Mouse (Mus musculus) lung, postnatal 0 days (tissue): ENCODE results near the gene Olfr329-ps. TPM values are rescaled to one million over a fixed set of nuclear protein-coding genes. Genes with fewer than 3 reads are reported as not detected.

ENCODE experiments used
- ATAC-seq: fragments of 200-750 bp; cut with Nextera tagmentation; 2 replicates; pipeline ENCODE4 v1.8.0; 2017; ENCODE audit warnings: moderate library complexity
- DNase-seq: peaks from one replicate; pipeline ENCODE4 v3.0.0-alpha.2; 2016; ENCODE audit warnings: low spot score
- H3K27ac ChIP-seq: fragments of 300-500 bp; sonication (generic); 2 replicates; pipeline ENCODE4 v1.5.1; 2014; ENCODE audit warnings: antibody characterized with exemption, mild to moderate bottlenecking, low read length, mixed read lengths
- H3K27me3 ChIP-seq: fragments of 300-500 bp; sonication (generic); replicated peaks from 2 replicates; pipeline ENCODE4 v1.6.1; 2014; ENCODE audit warnings: low read length, mixed read lengths; ENCODE audit not compliant: insufficient read depth
- H3K36me3 ChIP-seq: fragments of 300-500 bp; sonication (generic); 2 replicates; pipeline ENCODE4 v1.6.1; 2014; ENCODE audit warnings: low read length, mixed read lengths; ENCODE audit not compliant: insufficient read depth
- H3K4me1 ChIP-seq: fragments of 300-500 bp; sonication (generic); 2 replicates; pipeline ENCODE4 v1.6.1; 2014; ENCODE audit warnings: antibody characterized with exemption, low read depth, low read length, mixed read lengths; ENCODE audit not compliant: insufficient read depth
- H3K4me2 ChIP-seq: fragments of 300-500 bp; sonication (generic); replicated peaks from 2 replicates; pipeline ENCODE4 v1.6.1; 2014; ENCODE audit warnings: low read depth, mild to moderate bottlenecking, low read length, moderate library complexity, mixed read lengths
- H3K4me3 ChIP-seq: fragments of 300-500 bp; sonication (generic); 2 replicates; pipeline ENCODE4 v1.5.1; 2014; ENCODE audit warnings: low read depth, low read length
- H3K9ac ChIP-seq: fragments of 300-500 bp; sonication (generic); replicated peaks from 2 replicates; pipeline ENCODE4 v1.6.1; 2014; ENCODE audit warnings: low read depth, mild to moderate bottlenecking
- H3K9me3 ChIP-seq: fragments of 300-500 bp; sonication (generic); 2 replicates; pipeline ENCODE4 v1.6.1; 2016; ENCODE audit warnings: low read length, mixed read lengths
- CTCF ChIP-seq: IDR thresholded peaks from 2 replicates; pipeline ENCODE4 v1.5.1; 2016; ENCODE audit warnings: antibody characterized with exemption, mild to moderate bottlenecking
- EP300 ChIP-seq: IDR thresholded peaks from 2 replicates; pipeline ENCODE4 v1.6.1; 2016; ENCODE audit warnings: antibody characterized with exemption, mild to moderate bottlenecking, control low read depth
- WGBS: fragments of 180-500 bp; shearing (Covaris S2); extraction: QIAGEN DNeasy Blood & Tissue Kit; methylation state at CpG from one replicate; pipeline ENCODE4 v1.1.7; 2014; 5-methylcytosine and 5-hydroxymethylcytosine counted together
- polyA plus RNA-seq: library from polyadenylated mRNA; unstranded; fragments of >200 nt; fragmentation: Nextera tagmentation; extraction: Ambion mirVana; gene quantifications from 2 replicates; pipeline ENCODE4 v1.2.1, GENCODE M21; 2015

The Olfr329-ps gene
- polyA plus RNA-seq, 1 experiment from 2014 or later: not detected

DNA sequence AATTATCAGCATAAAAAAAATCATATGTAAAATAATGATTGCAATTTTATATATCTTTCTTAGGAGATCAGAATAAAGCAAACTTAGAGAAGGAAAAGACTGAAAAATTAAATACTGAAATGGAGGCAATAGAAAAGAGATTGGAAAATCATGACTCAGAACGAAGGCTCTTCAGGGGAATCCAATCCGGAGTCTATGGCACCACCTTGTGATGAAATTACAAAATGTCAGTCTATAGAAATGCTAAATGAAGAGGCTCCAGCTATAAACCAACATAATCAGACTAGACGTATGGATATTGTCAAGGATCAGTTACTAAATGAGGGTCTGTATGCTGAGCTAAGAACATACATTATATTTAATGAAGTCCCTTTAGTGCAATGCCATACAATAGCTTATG is 46.9 kb downstream of the Olfr329-ps start:
- 43% methylated on average over 3 of the region's 3 CpGs for WGBS
- H3K4me2 ChIP-seq: no peak overlapping the region
- ATAC-seq (no peak), DNase-seq (peak; percentile 43)
- no peaks in the 10 kb centered on the region for H3K27me3 ChIP-seq
- H3K36me3 ChIP-seq: no peaks in the 10 kb centered on the region
- H3K4me1 ChIP-seq: no peaks in the 10 kb centered on the region
- H3K9ac ChIP-seq: no peak overlapping the region
- no peak overlapping the region for H3K27ac ChIP-seq
- H3K9me3 ChIP-seq: no peaks in the 10 kb centered on the region
- H3K4me3 ChIP-seq: no peak overlapping the region
- peak; percentile 45 for TF ChIP-seq CTCF
- no peak for TF ChIP-seq EP300

DNA sequence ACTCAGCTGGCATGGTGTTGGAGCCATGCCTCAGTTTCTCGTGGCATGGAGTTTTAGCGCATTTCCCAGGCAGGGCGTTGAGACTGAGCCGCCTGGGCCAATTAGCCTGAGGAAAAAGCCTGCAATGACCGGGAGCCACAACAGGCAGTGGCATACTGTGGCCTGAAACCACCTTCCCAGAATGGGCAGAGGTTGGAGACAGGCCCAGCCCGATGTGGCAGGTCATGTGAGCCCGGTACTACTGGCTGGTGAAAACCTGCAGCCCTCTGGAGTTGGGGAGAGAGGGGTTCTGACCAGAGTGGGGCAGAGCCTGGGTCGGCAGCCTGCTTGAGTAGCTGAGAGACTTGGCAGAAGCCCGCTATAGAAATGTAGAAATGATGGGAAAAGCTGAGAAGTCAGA is 47.5 kb downstream of the Olfr329-ps start:
- Histone ChIP-seq H3K9ac (no peak overlapping the region), H3K4me3 (no peak overlapping the region), H3K27me3 (no peaks in the 10 kb centered on the region), H3K9me3 (no peaks in the 10 kb centered on the region), H3K27ac (no peak overlapping the region), H3K4me1 (no peaks in the 10 kb centered on the region), H3K36me3 (no peaks in the 10 kb centered on the region), H3K4me2 (no peak overlapping the region)
- ATAC-seq (no peak), DNase-seq (no peak)
- 78% methylated on average over 9 of the region's 9 CpGs for WGBS
- TF ChIP-seq CTCF (no peak), EP300 (no peak)

DNA sequence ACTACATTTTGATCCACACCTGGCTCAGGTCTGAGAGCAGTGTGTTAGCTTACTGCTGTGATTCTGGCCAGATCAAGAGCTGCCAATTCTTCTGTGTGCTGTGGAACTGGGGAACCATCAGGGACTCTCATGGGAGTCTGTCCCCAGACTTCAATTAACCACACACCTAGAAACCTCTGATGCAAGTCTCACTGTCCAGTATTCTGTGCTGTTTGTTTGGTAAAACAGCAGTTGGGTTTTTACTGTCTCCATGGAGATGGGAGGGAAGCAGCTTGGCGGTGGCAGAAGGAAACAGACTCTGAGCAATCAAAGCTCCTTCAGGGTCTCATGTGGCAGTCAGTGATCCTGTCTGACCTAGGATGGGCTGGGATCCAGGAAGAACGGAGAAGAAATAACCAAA is 53.8 kb downstream of the Olfr329-ps start, which contains the start of gene Olfr332:
Gene Olfr332, minus strand, starts transcription at position 101 of the 400 bp plus-strand sequence.
- no peak within 1 kb of the TSS for H3K4me2 ChIP-seq
- H3K4me1 ChIP-seq: no peaks in the 10 kb centered on the region
- no peak within 1 kb of the TSS for H3K27ac ChIP-seq
- no peaks in the 10 kb centered on the region for H3K9me3 ChIP-seq
- no peak within 1 kb of the TSS for H3K4me3 ChIP-seq
- H3K36me3 ChIP-seq: no peaks in the 10 kb centered on the region
- TF ChIP-seq EP300 (no peak), CTCF (no peak)
- H3K27me3 ChIP-seq: no peaks in the 10 kb centered on the region
- H3K9ac ChIP-seq: no peak within 1 kb of the TSS
- DNase-seq: no peak
- no peak for ATAC-seq
- WGBS: 60% methylated on average over 2 of the region's 2 CpGs

Other genes starting within 250 kb of the Olfr329-ps start
- 5.6 and 7.1 TPM in 2 replicates for gene Zfp692, start 239.4 kb downstream of the Olfr329-ps start, polyA plus RNA-seq
- 32.0 and 34.7 TPM in 2 replicates for gene Zfp672, start 216.1 kb downstream of the Olfr329-ps start, polyA plus RNA-seq
- 33.7 and 38.0 TPM in 2 replicates for gene Sh3bp5l, start 215.7 kb downstream of the Olfr329-ps start, polyA plus RNA-seq
- gene Lypd8, start 167.4 kb downstream of the Olfr329-ps start, polyA plus RNA-seq: not detected in 2 replicates
- not detected in 2 replicates for gene 1810065E05Rik, start 125.3 kb downstream of the Olfr329-ps start, polyA plus RNA-seq
- gene Gm12253, start 113.9 kb downstream of the Olfr329-ps start, polyA plus RNA-seq: not detected in 2 replicates
- not detected in 2 replicates for gene Lypd9, start 93.5 kb downstream of the Olfr329-ps start, polyA plus RNA-seq
- not detected in 2 replicates for gene Olfr30, start 84.2 kb downstream of the Olfr329-ps start, polyA plus RNA-seq
- not detected in 2 replicates for gene Olfr332, start 53.9 kb downstream of the Olfr329-ps start, polyA plus RNA-seq
- gene Olfr331, start 43.9 kb downstream of the Olfr329-ps start, polyA plus RNA-seq: not detected in 2 replicates
- gene Olfr330, start 11.6 kb downstream of the Olfr329-ps start, polyA plus RNA-seq: not detected in 2 replicates
- gene Olfr328, start 9.2 kb upstream of the Olfr329-ps start, polyA plus RNA-seq: 0.07 TPM in 1 of 2 replicates, not detected in the other
- gene Olfr224, start 24.1 kb upstream of the Olfr329-ps start, polyA plus RNA-seq: not detected in 2 replicates
- gene Olfr325, start 31.3 kb upstream of the Olfr329-ps start, polyA plus RNA-seq: not detected in 2 replicates
- gene Olfr324, start 48.7 kb upstream of the Olfr329-ps start, polyA plus RNA-seq: not detected in 2 replicates
- not detected in 2 replicates for gene 2210407C18Rik, start 69.7 kb upstream of the Olfr329-ps start, polyA plus RNA-seq
- not detected in 2 replicates for gene Olfr323, start 84.1 kb upstream of the Olfr329-ps start, polyA plus RNA-seq
- gene Trim58, start 94.0 kb upstream of the Olfr329-ps start, polyA plus RNA-seq: 0.08 and 0.20 TPM in 2 replicates
- not detected in 2 replicates for gene Olfr322, start 112.4 kb upstream of the Olfr329-ps start, polyA plus RNA-seq
- gene Olfr320, start 134.7 kb upstream of the Olfr329-ps start, polyA plus RNA-seq: not detected in 2 replicates
- gene Olfr319, start 152.7 kb upstream of the Olfr329-ps start, polyA plus RNA-seq: not detected in 2 replicates
- not detected in 2 replicates for gene Olfr318, start 177.6 kb upstream of the Olfr329-ps start, polyA plus RNA-seq
- not detected in 2 replicates for gene Olfr317, start 192.8 kb upstream of the Olfr329-ps start, polyA plus RNA-seq
- gene Olfr316, start 206.3 kb upstream of the Olfr329-ps start, polyA plus RNA-seq: not detected in 2 replicates
- not detected in 2 replicates for gene Olfr315, start 226.8 kb upstream of the Olfr329-ps start, polyA plus RNA-seq
- gene Olfr314, start 236.5 kb upstream of the Olfr329-ps start, polyA plus RNA-seq: not detected in 2 replicates